Mouse (Mus musculus) heart, embryonic 10.5 days (tissue): ENCODE measurements around the gene Ifrd1. TPM values are rescaled to one million over a fixed set of nuclear protein-coding genes. Genes with fewer than 3 reads are reported as not detected.

Experiments
- DNase-seq: peaks from one replicate; pipeline ENCODE4 v3.0.0-alpha.2; 2017; ENCODE audit warnings: low spot score
- H3K27ac ChIP-seq: fragments of 300-500 bp; sonication (generic); 2 replicates; pipeline ENCODE4 v1.5.1; 2016; ENCODE audit warnings: mild to moderate bottlenecking
- H3K27me3 ChIP-seq: fragments of 300-500 bp; sonication (generic); 2 replicates; pipeline ENCODE4 v1.6.1; 2016; ENCODE audit warnings: mild to moderate bottlenecking; ENCODE audit not compliant: poor library complexity, insufficient read depth, severe bottlenecking
- H3K36me3 ChIP-seq: fragments of 300-500 bp; sonication (generic); 2 replicates; pipeline ENCODE4 v1.6.1; 2016; ENCODE audit warnings: mild to moderate bottlenecking, moderate library complexity
- H3K4me1 ChIP-seq: fragments of 300-500 bp; sonication (generic); 2 replicates; pipeline ENCODE4 v1.6.1; 2016; ENCODE audit warnings: mild to moderate bottlenecking
- H3K4me3 ChIP-seq: fragments of 300-500 bp; sonication (generic); 2 replicates; pipeline ENCODE4 v1.5.1; 2016; ENCODE audit warnings: mild to moderate bottlenecking, moderate library complexity
- H3K9me3 ChIP-seq: fragments of 300-500 bp; sonication (generic); 2 replicates; pipeline ENCODE4 v1.6.1; 2016; ENCODE audit warnings: mild to moderate bottlenecking, moderate library complexity
- WGBS: fragments of 180-500 bp; shearing (Covaris S2); methylation state at CpG from one replicate; pipeline ENCODE4 v1.1.7; 2016; 5-methylcytosine and 5-hydroxymethylcytosine counted together
- microRNA counts: library from miRNA; unstranded; fragments of <30 nt; microRNA quantifications from one replicate; lab custom pipeline; 2017
- microRNA-seq: library from miRNA; unstranded; fragments of <30 nt; microRNA quantifications from one replicate; pipeline ENCODE4, GENCODE M21; 2017
- polyA plus RNA-seq: library from polyadenylated mRNA; unstranded; fragments of >200 nt; fragmentation: Nextera tagmentation; extraction: Ambion mirVana; gene quantifications from 2 replicates; pipeline ENCODE4 v1.2.1, GENCODE M21; 2016

The Ifrd1 gene
- polyA plus RNA-seq, 1 experiment from 2014 or later = 95.0 TPM

- no peaks in the 10 kb centered on the region for H3K9me3 ChIP-seq
- H3K36me3 ChIP-seq = 0 out of 2 replicates have a peak, but pooled peaks cover 4% of the 10 kb centered on the region
- H3K4me3 ChIP-seq = no peak overlapping the region
- H3K27ac ChIP-seq = no peak overlapping the region
- DNase-seq = no peak
- H3K4me1 ChIP-seq = no peaks in the 10 kb centered on the region
- 95% methylated on average over 1 of the region's 1 CpGs for WGBS
- H3K27me3 ChIP-seq = no peaks in the 10 kb centered on the region
Observed at GRCm38 (mm10) chr12:40169675-40170074, 78.6 kb downstream of the Ifrd1 start.

GRCm38 (mm10) chr12:40164621-40165020, 83.7 kb downstream of the Ifrd1 start:
- DNase-seq = no peak
- Histone ChIP-seq H3K4me1 (no peaks in the 10 kb centered on the region), H3K36me3 (no peaks in the 10 kb centered on the region), H3K27me3 (no peaks in the 10 kb centered on the region), H3K4me3 (no peak overlapping the region), H3K27ac (no peak overlapping the region), H3K9me3 (no peaks in the 10 kb centered on the region)
- WGBS = 9% methylated on average over 2 of the region's 2 CpGs

- Histone ChIP-seq H3K4me1 (no peaks in the 10 kb centered on the region), H3K27ac (no peak overlapping the region), H3K9me3 (no peaks in the 10 kb centered on the region), H3K27me3 (no peaks in the 10 kb centered on the region), H3K4me3 (no peak overlapping the region), H3K36me3 (no peaks in the 10 kb centered on the region)
- DNase-seq = no peak
- WGBS = 77% methylated on average over 2 of the region's 2 CpGs
Observed at GRCm38 (mm10) chr12:40160777-40161176, 87.5 kb downstream of the Ifrd1 start.

GRCm38 (mm10) chr12:40154188-40154587, 94.1 kb downstream of the Ifrd1 start:
- DNase-seq = no peak
- Histone ChIP-seq H3K9me3 (no peaks in the 10 kb centered on the region), H3K4me1 (no peaks in the 10 kb centered on the region), H3K4me3 (no peak overlapping the region), H3K27ac (no peak overlapping the region), H3K36me3 (no peaks in the 10 kb centered on the region), H3K27me3 (no peaks in the 10 kb centered on the region)
- 84% methylated on average over 6 of the region's 6 CpGs for WGBS

GRCm38 (mm10) chr12:40152353-40153069, 95.8 kb downstream of the Ifrd1 start:
- no peak for DNase-seq
- Histone ChIP-seq H3K4me3 (no peak overlapping the region), H3K9me3 (no peaks in the 10 kb centered on the region), H3K4me1 (no peaks in the 10 kb centered on the region), H3K27me3 (no peaks in the 10 kb centered on the region), H3K27ac (no peak overlapping the region), H3K36me3 (no peaks in the 10 kb centered on the region)
- 52% methylated on average over 8 of the region's 8 CpGs for WGBS

MicroRNAs within 50 kb of the gene (microRNA counts, 519-probe panel; counts per million panel counts)
- microRNA mmu-miR-1938 (lab: Ali Mortazavi, UCI) = not detected

Small RNAs within 50 kb of the gene (microRNA-seq; reads per million reads assigned to microRNA genes)
- not detected for gene Mir1938

Other genes starting within 250 kb of the Ifrd1 start
- gene Arl4a, start 210.5 kb downstream of the Ifrd1 start, polyA plus RNA-seq = 29.0 and 31.1 TPM in 2 replicates
- 0.28 and 1.3 TPM in 2 replicates for gene Scin, start 114.3 kb downstream of the Ifrd1 start, polyA plus RNA-seq
- 11.5 and 20.7 TPM in 2 replicates for gene Lsmem1, start 49.0 kb downstream of the Ifrd1 start, polyA plus RNA-seq
- gene Zfp277, start 197.4 kb upstream of the Ifrd1 start, polyA plus RNA-seq = 32.4 and 38.9 TPM in 2 replicates
- gene Dock4, start 197.4 kb upstream of the Ifrd1 start, polyA plus RNA-seq = 7.4 and 10.5 TPM in 2 replicates